Mouse (Mus musculus): ENCODE results near the gene Card10. TPM values are rescaled to one million over a fixed set of nuclear protein-coding genes. Genes with fewer than 3 reads are reported as not detected.

Gene Card10
- total and polyA plus RNA-seq, 3 experiments = 15.0 to 22.3 (median 17.0) TPM

DNA sequence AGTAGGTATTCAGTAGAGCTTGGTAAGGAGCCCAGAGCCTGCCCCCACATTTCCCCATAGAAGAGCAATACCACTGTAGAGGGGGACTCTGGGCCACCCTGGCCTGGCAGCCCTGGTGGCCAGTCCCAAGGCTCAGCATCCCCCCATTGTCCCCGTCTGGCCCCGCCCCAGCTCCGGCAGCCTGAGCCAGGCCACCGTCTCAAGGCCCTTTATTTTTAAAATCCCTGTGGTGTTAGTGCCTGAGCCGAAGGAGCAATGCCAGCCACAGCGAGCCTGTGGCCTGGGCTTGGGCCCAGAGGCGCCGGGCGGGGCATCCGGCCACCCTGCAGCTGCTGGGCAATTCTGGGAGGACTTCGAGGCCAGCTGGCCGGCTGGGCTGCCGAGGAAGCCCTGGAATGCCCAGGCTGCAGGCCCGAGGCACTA lies 29.9 kb upstream of the Card10 start:
- peak; percentile 88 to 92 for DNase-seq
- no peaks in the 10 kb centered on the region for H3K79me2 ChIP-seq (replicated peaks; ENCODE audit: control insufficient read depth, insufficient read depth, low read length)
- WGBS = 2% methylated on average over 14 of the region's 14 CpGs
- peak overlapping the region; percentile 97 for H3K27ac ChIP-seq
- peaks cover 35% of the 10 kb centered on the region for H3K4me1 ChIP-seq (ENCODE audit: control insufficient read depth, insufficient read depth, low read length)
- peak overlapping the region; percentile 16; the same call in 1 of the 2 replicates for H3K4me3 ChIP-seq
- H3K27me3 ChIP-seq (ENCODE audit: control insufficient read depth, insufficient read depth, low read length) = no peaks in the 10 kb centered on the region
- intact Hi-C loops (cut with DNase I) = loop anchor here (1.0 kb wide), 1 partner anchor 11 kb away; no protein-coding TSS in a partner anchor
- H3K36me3 ChIP-seq (ENCODE audit: control insufficient read depth, insufficient read depth, low read length) = peaks cover 2% of the 10 kb centered on the region; the same call in 1 of the 2 replicates
- H3K9ac ChIP-seq (ENCODE audit: low read depth, low read length) = peak overlapping the region; percentile 50
- 0 out of 2 replicates have a peak, but pooled peaks have one; percentile 26 for TF ChIP-seq POLR2A (IDR thresholded peaks at IDR 0.05; ENCODE audit: insufficient read depth, low read depth, low read length)
- TF ChIP-seq CTCF (IDR thresholded peaks at IDR 0.05) = peak; percentile 39
- peak; percentile 76; the same call in 1 of the 2 replicates for TF ChIP-seq EP300 (IDR thresholded peaks at IDR 0.05; ENCODE audit: insufficient read depth, low read depth, low read length)

DNA sequence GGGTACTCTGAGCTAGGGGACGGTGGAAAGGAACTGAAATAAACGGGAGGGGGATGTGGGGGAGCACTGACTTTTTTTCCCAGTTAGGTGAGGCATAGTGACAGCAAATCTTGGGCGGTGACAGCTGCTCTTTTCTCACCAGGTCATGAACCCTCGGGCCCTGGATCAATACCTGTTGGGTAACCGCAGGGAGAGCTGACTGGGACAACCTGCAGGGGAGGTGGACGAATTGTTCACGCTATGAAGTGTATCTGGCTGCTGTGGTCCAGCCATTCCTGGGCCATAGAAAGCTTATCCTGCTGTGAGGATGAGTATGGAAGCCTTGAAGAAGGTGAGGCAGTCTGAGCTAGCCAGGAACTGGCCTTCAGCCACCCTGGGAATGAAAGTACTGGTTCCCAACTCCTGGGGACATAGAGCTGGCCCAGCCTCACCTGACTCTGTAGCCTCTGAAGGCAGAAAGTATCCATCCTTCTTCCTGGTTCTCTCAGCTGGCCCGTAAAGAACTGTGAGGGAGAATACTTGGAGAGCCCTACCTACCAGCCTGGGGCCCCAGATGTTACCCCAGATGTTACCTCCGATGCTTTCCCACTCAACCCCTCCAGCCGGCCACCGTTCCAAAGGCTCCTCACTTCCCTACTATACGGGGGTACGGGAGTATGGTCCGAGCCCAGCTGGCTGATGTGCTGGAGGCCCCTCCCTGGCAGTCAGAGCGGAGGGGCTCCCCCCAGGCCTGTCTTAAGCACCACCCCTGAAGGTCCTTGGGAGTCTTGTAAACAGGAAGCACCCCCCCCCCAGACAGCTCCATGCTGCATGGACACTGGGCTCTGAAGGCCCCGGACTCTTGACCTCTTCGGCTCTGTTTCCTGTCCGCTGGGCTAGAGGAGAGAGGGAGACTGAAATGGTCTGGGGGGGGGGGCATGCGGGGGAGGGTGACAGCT lies 29.1 kb upstream of the Card10 start:
- peak; percentile 74 to 82 for DNase-seq
- intact Hi-C loops (cut with DNase I) = loop anchor here (1.0 kb wide), 1 partner anchor 11 kb away; no protein-coding TSS in a partner anchor
- Histone ChIP-seq H3K79me2 (replicated peaks; ENCODE audit: control insufficient read depth, insufficient read depth, low read length) (no peaks in the 10 kb centered on the region), H3K27ac (peak overlapping the region; percentile 97), H3K4me3 (peak overlapping the region; percentile 42), H3K9ac (ENCODE audit: low read depth, low read length) (peak overlapping the region; percentile 67), H3K4me1 (ENCODE audit: control insufficient read depth, insufficient read depth, low read length) (peaks cover 35% of the 10 kb centered on the region), H3K36me3 (ENCODE audit: control insufficient read depth, insufficient read depth, low read length) (peaks cover 2% of the 10 kb centered on the region; the same call in 1 of the 2 replicates), H3K27me3 (ENCODE audit: control insufficient read depth, insufficient read depth, low read length) (no peaks in the 10 kb centered on the region)
- WGBS = 51% methylated on average over 19 of the region's 19 CpGs
- TF ChIP-seq POLR2A (IDR thresholded peaks at IDR 0.05; ENCODE audit: insufficient read depth, low read depth, low read length) (peak; percentile 79), CTCF (IDR thresholded peaks at IDR 0.05) (no peak), EP300 (IDR thresholded peaks at IDR 0.05; ENCODE audit: insufficient read depth, low read depth, low read length) (peak; percentile 70; the same call in 1 of the 2 replicates)

DNA sequence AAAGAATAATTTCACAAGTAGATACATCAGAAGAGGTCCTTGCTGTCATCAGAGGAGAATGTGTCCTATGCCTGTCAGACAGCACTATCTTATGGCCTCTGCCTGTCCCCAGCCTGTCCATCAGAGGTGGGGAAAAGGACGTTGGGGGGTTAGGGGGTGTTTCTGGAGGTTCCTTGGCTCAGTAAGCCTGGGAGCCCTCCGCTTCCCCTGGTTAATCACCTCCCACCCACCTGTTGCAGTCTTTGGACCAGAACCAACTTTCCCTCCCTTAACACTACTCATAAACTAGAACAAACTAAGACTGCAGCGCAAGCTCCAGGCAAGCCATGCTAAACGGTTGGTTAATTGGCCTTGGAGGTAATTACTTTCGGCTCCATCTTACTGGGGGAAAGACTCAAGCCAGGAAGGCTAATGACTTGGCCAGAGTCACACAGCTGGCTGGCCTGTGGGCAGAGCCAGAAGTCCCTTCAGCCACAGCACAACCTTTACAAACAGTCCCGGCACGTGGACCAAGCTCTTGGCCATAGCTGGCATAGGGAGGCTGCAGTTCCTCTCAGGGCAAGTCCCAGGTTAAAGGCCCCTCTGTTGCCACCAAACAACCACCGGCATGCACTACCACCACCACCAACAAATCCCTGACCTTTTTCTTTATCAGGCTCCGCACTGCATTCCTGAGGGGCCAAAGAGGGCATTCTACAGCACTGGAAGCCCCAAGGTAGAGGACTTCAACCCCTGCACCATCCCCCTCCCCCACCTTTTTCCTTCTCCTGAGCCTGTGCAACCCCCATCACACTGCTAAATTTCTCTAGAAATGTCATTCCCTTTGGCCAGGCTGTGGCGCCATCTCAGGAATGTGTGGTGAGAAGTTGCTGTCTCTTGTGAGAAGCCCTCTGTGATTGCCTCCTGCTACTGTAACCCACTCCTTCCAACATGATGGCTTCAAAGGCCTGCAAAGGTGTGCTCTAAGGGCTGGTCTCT lies 28.2 kb upstream of the Card10 start:
- peak overlapping the region; percentile 42; the same call in 1 of the 2 replicates for H3K4me3 ChIP-seq
- no peaks in the 10 kb centered on the region for H3K27me3 ChIP-seq (ENCODE audit: control insufficient read depth, insufficient read depth, low read length)
- no peaks in the 10 kb centered on the region for H3K79me2 ChIP-seq (replicated peaks; ENCODE audit: control insufficient read depth, insufficient read depth, low read length)
- WGBS = 46% methylated on average over 10 of the region's 10 CpGs
- H3K4me1 ChIP-seq (ENCODE audit: control insufficient read depth, insufficient read depth, low read length) = peaks cover 32% of the 10 kb centered on the region
- peaks cover 2% of the 10 kb centered on the region; the same call in 1 of the 2 replicates for H3K36me3 ChIP-seq (ENCODE audit: control insufficient read depth, insufficient read depth, low read length)
- TF ChIP-seq CTCF (IDR thresholded peaks at IDR 0.05) = peak; percentile 10; the same call in 1 of the 2 replicates
- TF ChIP-seq POLR2A (IDR thresholded peaks at IDR 0.05; ENCODE audit: insufficient read depth, low read depth, low read length) = no peak
- peak overlapping the region; percentile 67; the same call in 1 of the 2 replicates for H3K9ac ChIP-seq (ENCODE audit: low read depth, low read length)
- intact Hi-C loops (cut with DNase I) = no loop called here
- no peak for DNase-seq
- H3K27ac ChIP-seq = peak overlapping the region; percentile 97

DNA sequence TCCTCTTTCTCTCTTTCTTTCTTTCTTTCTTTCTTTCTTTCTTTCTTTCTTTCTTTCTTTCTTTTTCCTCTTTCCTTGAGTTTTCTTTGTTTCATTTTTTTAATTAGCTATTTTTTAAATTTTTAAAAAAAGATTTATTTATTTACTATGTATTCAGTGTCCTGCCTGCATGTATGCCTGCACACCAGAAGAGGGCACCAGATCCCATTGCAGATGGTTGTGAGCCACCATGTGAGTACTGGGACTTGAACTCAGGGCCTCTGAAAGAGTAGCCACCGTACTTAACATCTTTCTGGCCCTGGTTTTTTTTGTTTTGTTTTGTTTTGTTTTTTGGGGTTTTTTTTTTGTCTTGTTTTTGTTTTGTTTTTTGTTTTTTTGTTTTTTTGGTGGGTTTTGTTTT lies 26.8 kb upstream of the Card10 start:
- peaks cover 22% of the 10 kb centered on the region for H3K4me1 ChIP-seq (ENCODE audit: control insufficient read depth, insufficient read depth, low read length)
- intact Hi-C loops (cut with DNase I) = no loop called here
- H3K27ac ChIP-seq = no peak overlapping the region
- no peak overlapping the region for H3K9ac ChIP-seq (ENCODE audit: low read depth, low read length)
- no peaks in the 10 kb centered on the region for H3K79me2 ChIP-seq (replicated peaks; ENCODE audit: control insufficient read depth, insufficient read depth, low read length)
- H3K4me3 ChIP-seq = no peak overlapping the region
- TF ChIP-seq POLR2A (IDR thresholded peaks at IDR 0.05; ENCODE audit: insufficient read depth, low read depth, low read length) (no peak), CTCF (IDR thresholded peaks at IDR 0.05) (peak; percentile 59), EP300 (IDR thresholded peaks at IDR 0.05; ENCODE audit: insufficient read depth, low read depth, low read length) (no peak)
- peaks cover 1% of the 10 kb centered on the region; the same call in 1 of the 2 replicates for H3K36me3 ChIP-seq (ENCODE audit: control insufficient read depth, insufficient read depth, low read length)
- WGBS = 93% methylated on average over 1 of the region's 1 CpGs
- no peaks in the 10 kb centered on the region for H3K27me3 ChIP-seq (ENCODE audit: control insufficient read depth, insufficient read depth, low read length)
- DNase-seq = no peak

DNA sequence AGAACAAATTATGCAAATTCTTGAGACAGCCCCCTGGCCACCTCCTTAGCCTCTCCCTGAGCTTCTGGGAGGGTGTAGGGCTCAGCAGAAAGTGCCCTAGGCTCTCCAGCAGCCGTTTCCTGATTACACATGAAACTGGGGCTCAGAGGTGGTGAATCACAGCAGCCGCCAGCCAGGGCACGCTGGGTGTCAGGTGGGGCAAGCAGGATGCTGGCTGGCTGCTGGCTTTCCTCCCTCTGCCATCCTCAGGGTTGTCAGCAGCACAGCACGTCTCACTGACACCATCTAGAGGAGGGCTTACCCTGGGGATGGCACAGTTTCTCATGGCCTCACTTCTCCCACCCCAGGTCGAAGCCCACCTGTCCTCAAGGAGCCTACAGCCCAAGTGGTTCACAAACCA lies 25.5 kb upstream of the Card10 start:
- Histone ChIP-seq H3K9ac (ENCODE audit: low read depth, low read length) (no peak overlapping the region), H3K4me3 (no peak overlapping the region), H3K36me3 (ENCODE audit: control insufficient read depth, insufficient read depth, low read length) (no peaks in the 10 kb centered on the region), H3K27ac (no peak overlapping the region), H3K27me3 (ENCODE audit: control insufficient read depth, insufficient read depth, low read length) (no peaks in the 10 kb centered on the region), H3K4me1 (ENCODE audit: control insufficient read depth, insufficient read depth, low read length) (peaks cover 10% of the 10 kb centered on the region), H3K79me2 (replicated peaks; ENCODE audit: control insufficient read depth, insufficient read depth, low read length) (no peaks in the 10 kb centered on the region)
- 33% methylated on average over 5 of the region's 5 CpGs for WGBS
- DNase-seq = no peak
- intact Hi-C loops (cut with DNase I) = no loop called here
- TF ChIP-seq EP300 (IDR thresholded peaks at IDR 0.05; ENCODE audit: insufficient read depth, low read depth, low read length) (no peak), POLR2A (IDR thresholded peaks at IDR 0.05; ENCODE audit: insufficient read depth, low read depth, low read length) (no peak), CTCF (IDR thresholded peaks at IDR 0.05) (no peak)

Measured in heart, adult 2 months (tissue).